Mouse (Mus musculus): ENCODE data around the gene Zswim5. TPM values are rescaled to one million over a fixed set of nuclear protein-coding genes. Genes with fewer than 3 reads are reported as not detected.

The Zswim5 gene
- polyA plus RNA-seq, 1 experiment from 2014 or later = 1.2 TPM

GRCm38 (mm10) chr4:116951642-116952041 lies 74.5 kb downstream of the Zswim5 start:
- 44% methylated on average over 1 of the region's 1 CpGs for WGBS
- Histone ChIP-seq H3K27me3 (replicated peaks; ENCODE audit: control insufficient read depth, insufficient read depth, low read length) (no peaks in the 10 kb centered on the region), H3K4me1 (ENCODE audit: control insufficient read depth, insufficient read depth, low read length) (no peaks in the 10 kb centered on the region), H3K27ac (ENCODE audit: low read length) (no peak overlapping the region), H3K9me3 (ENCODE audit: control insufficient read depth, low read length) (no peaks in the 10 kb centered on the region), H3K36me3 (ENCODE audit: control insufficient read depth, insufficient read depth, low read length) (no peaks in the 10 kb centered on the region), H3K9ac (ENCODE audit: low read depth, low read length) (no peak overlapping the region), H3K4me3 (ENCODE audit: low read length) (no peak overlapping the region), H3K4me2 (ENCODE audit: low read depth, low read length) (no peak overlapping the region)
- ATAC-seq = no peak

DNA sequence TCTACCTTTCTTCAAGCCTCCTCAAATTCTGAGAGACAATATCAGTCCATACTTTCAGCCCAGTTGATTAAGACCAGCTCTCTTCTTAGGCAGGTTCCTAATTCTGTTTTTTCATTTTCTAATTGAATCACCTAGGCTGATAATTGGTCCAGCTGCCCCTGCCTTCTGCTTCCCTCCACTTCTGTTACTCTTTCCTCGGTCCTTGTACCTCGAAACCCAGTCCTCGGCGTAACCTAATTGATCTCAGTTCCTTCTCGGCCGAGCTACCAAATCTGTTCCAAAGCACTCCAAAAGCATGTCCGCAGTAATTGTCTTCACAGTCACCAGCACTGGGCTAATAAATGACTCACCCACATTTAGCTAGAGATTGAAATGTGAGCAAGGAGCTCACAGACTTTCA lies 77.8 kb downstream of the Zswim5 start:
- H3K9ac ChIP-seq (ENCODE audit: low read depth, low read length) = no peak overlapping the region
- no peaks in the 10 kb centered on the region for H3K36me3 ChIP-seq (ENCODE audit: control insufficient read depth, insufficient read depth, low read length)
- H3K27ac ChIP-seq (ENCODE audit: low read length) = no peak overlapping the region
- H3K4me1 ChIP-seq (ENCODE audit: control insufficient read depth, insufficient read depth, low read length) = no peaks in the 10 kb centered on the region
- WGBS = 87% methylated on average over 7 of the region's 7 CpGs
- no peaks in the 10 kb centered on the region for H3K9me3 ChIP-seq (ENCODE audit: control insufficient read depth, low read length)
- H3K27me3 ChIP-seq (replicated peaks; ENCODE audit: control insufficient read depth, insufficient read depth, low read length) = no peaks in the 10 kb centered on the region
- no peak for ATAC-seq
- H3K4me3 ChIP-seq (ENCODE audit: low read length) = no peak overlapping the region
- no peak overlapping the region for H3K4me2 ChIP-seq (ENCODE audit: low read depth, low read length)

- no peaks in the 10 kb centered on the region for H3K4me1 ChIP-seq (ENCODE audit: control insufficient read depth, insufficient read depth, low read length)
These were observed 99.3 kb downstream of the Zswim5 start for GRCm38 (mm10) chr4:116976503-116976902.

DNA sequence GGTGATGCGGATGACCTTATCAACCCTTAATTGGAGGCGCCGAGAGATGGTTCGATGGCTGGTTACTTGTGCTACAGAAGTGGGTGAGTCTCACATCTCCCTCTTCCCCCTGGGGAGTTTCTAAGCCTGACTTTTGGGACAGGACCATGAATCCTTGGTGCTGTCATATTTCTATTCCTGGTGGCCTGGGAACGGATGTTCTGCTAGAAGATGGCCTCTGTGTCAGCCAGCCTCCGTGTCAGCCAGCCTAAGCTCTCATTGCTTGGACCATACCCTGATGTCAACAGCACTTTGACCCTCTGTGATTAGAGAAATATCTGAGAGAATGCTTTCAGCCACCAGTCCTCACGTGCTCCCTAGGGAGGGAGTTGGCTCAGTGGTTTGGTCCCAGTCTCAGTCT lies 108.5 kb downstream of the Zswim5 start:
- Histone ChIP-seq H3K4me3 (ENCODE audit: low read length) (no peak overlapping the region), H3K9ac (ENCODE audit: low read depth, low read length) (no peak overlapping the region), H3K4me1 (ENCODE audit: control insufficient read depth, insufficient read depth, low read length) (no peaks in the 10 kb centered on the region), H3K27ac (ENCODE audit: low read length) (no peak overlapping the region), H3K36me3 (ENCODE audit: control insufficient read depth, insufficient read depth, low read length) (peaks cover 2% of the 10 kb centered on the region; the same call in 1 of the 2 replicates), H3K27me3 (replicated peaks; ENCODE audit: control insufficient read depth, insufficient read depth, low read length) (no peaks in the 10 kb centered on the region), H3K4me2 (ENCODE audit: low read depth, low read length) (no peak overlapping the region), H3K9me3 (ENCODE audit: control insufficient read depth, low read length) (no peaks in the 10 kb centered on the region)
- ATAC-seq = no peak
- 84% methylated on average over 7 of the region's 7 CpGs for WGBS

More at GRCm38 (mm10) chr4:116976503-116976902, 99.3 kb downstream of the Zswim5 start:
- H3K36me3 ChIP-seq (ENCODE audit: control insufficient read depth, insufficient read depth, low read length) = no peaks in the 10 kb centered on the region
- H3K4me3 ChIP-seq (ENCODE audit: low read length) = no peak overlapping the region
- no peak overlapping the region for H3K9ac ChIP-seq (ENCODE audit: low read depth, low read length)
- H3K4me2 ChIP-seq (ENCODE audit: low read depth, low read length) = no peak overlapping the region
- no peak for ATAC-seq
- H3K27ac ChIP-seq (ENCODE audit: low read length) = no peak overlapping the region
- 72% methylated on average over 2 of the region's 2 CpGs for WGBS
- H3K9me3 ChIP-seq (ENCODE audit: control insufficient read depth, low read length) = no peaks in the 10 kb centered on the region
- no peaks in the 10 kb centered on the region for H3K27me3 ChIP-seq (replicated peaks; ENCODE audit: control insufficient read depth, insufficient read depth, low read length)

DNA sequence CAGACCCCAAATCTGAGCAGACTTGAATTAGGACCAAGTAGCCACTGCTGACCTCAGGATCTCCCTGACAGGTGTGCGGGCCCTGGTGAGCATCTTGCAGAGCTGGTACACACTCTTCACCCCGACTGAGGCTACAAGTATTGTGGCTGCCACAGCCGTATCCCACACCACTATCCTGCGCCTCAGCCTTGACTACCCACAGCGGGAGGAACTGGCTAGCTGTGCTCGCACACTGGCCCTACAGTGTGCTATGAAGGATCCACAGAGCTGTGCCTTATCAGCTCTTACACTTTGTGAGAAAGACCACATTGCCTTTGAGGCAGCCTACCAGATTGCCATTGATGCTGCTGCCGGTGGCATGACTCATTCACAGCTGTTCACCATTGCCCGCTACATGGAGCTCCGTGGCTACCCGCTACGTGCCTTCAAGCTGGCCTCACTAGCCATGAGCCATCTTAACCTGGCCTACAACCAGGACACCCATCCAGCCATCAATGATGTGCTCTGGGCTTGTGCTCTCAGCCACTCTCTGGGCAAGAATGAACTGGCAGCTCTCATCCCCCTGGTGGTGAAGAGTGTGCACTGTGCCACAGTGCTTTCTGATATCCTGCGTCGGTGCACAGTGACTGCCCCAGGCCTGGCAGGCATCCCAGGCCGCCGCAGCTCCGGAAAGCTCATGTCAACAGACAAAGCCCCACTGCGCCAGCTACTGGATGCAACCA lies 109.4 kb downstream of the Zswim5 start:
- H3K4me2 ChIP-seq (ENCODE audit: low read depth, low read length) = no peak overlapping the region
- WGBS = 65% methylated on average over 17 of the region's 17 CpGs
- H3K4me1 ChIP-seq (ENCODE audit: control insufficient read depth, insufficient read depth, low read length) = no peaks in the 10 kb centered on the region
- no peak overlapping the region for H3K4me3 ChIP-seq (ENCODE audit: low read length)
- H3K9ac ChIP-seq (ENCODE audit: low read depth, low read length) = no peak overlapping the region
- H3K9me3 ChIP-seq (ENCODE audit: control insufficient read depth, low read length) = no peaks in the 10 kb centered on the region
- H3K27ac ChIP-seq (ENCODE audit: low read length) = no peak overlapping the region
- peaks cover 2% of the 10 kb centered on the region; the same call in 1 of the 2 replicates for H3K36me3 ChIP-seq (ENCODE audit: control insufficient read depth, insufficient read depth, low read length)
- peak; percentile 56 for ATAC-seq
- no peaks in the 10 kb centered on the region for H3K27me3 ChIP-seq (replicated peaks; ENCODE audit: control insufficient read depth, insufficient read depth, low read length)

- peaks cover 2% of the 10 kb centered on the region; the same call in 1 of the 2 replicates for H3K36me3 ChIP-seq (ENCODE audit: control insufficient read depth, insufficient read depth, low read length)
- H3K9me3 ChIP-seq (ENCODE audit: control insufficient read depth, low read length) = no peaks in the 10 kb centered on the region
- no peaks in the 10 kb centered on the region for H3K4me1 ChIP-seq (ENCODE audit: control insufficient read depth, insufficient read depth, low read length)
- no peak overlapping the region for H3K9ac ChIP-seq (ENCODE audit: low read depth, low read length)
- no peak overlapping the region for H3K27ac ChIP-seq (ENCODE audit: low read length)
- WGBS = 74% methylated on average over 5 of the region's 5 CpGs
- ATAC-seq = no peak
- H3K27me3 ChIP-seq (replicated peaks; ENCODE audit: control insufficient read depth, insufficient read depth, low read length) = no peaks in the 10 kb centered on the region
- H3K4me2 ChIP-seq (ENCODE audit: low read depth, low read length) = no peak overlapping the region
- H3K4me3 ChIP-seq (ENCODE audit: low read length) = no peak overlapping the region
These were observed 109.9 kb downstream of the Zswim5 start for GRCm38 (mm10) chr4:116987122-116987456.

GRCm38 (mm10) chr4:116989731-116990130 lies 112.6 kb downstream of the Zswim5 start:
- 76% methylated on average over 6 of the region's 6 CpGs for WGBS
- no peak for ATAC-seq
- H3K27ac ChIP-seq (ENCODE audit: low read length) = no peak overlapping the region
- H3K4me1 ChIP-seq (ENCODE audit: control insufficient read depth, insufficient read depth, low read length) = peaks cover 10% of the 10 kb centered on the region
- no peak overlapping the region for H3K9ac ChIP-seq (ENCODE audit: low read depth, low read length)
- H3K9me3 ChIP-seq (ENCODE audit: control insufficient read depth, low read length) = no peaks in the 10 kb centered on the region
- no peak overlapping the region for H3K4me3 ChIP-seq (ENCODE audit: low read length)
- H3K4me2 ChIP-seq (ENCODE audit: low read depth, low read length) = no peak overlapping the region
- H3K27me3 ChIP-seq (replicated peaks; ENCODE audit: control insufficient read depth, insufficient read depth, low read length) = no peaks in the 10 kb centered on the region
- peaks cover 2% of the 10 kb centered on the region; the same call in 1 of the 2 replicates for H3K36me3 ChIP-seq (ENCODE audit: control insufficient read depth, insufficient read depth, low read length)

GRCm38 (mm10) chr4:116991366-116991765 lies 114.2 kb downstream of the Zswim5 start:
- H3K27me3 ChIP-seq (replicated peaks; ENCODE audit: control insufficient read depth, insufficient read depth, low read length) = no peaks in the 10 kb centered on the region
- no peaks in the 10 kb centered on the region for H3K9me3 ChIP-seq (ENCODE audit: control insufficient read depth, low read length)
- peaks cover 2% of the 10 kb centered on the region; the same call in 1 of the 2 replicates for H3K36me3 ChIP-seq (ENCODE audit: control insufficient read depth, insufficient read depth, low read length)
- WGBS = 11% methylated on average over 7 of the region's 7 CpGs
- no peak overlapping the region for H3K27ac ChIP-seq (ENCODE audit: low read length)
- no peak overlapping the region for H3K4me3 ChIP-seq (ENCODE audit: low read length)
- no peak overlapping the region for H3K9ac ChIP-seq (ENCODE audit: low read depth, low read length)
- peaks cover 18% of the 10 kb centered on the region for H3K4me1 ChIP-seq (ENCODE audit: control insufficient read depth, insufficient read depth, low read length)
- ATAC-seq = no peak
- no peak overlapping the region for H3K4me2 ChIP-seq (ENCODE audit: low read depth, low read length)

GRCm38 (mm10) chr4:116993672-116994621 lies 116.8 kb downstream of the Zswim5 start, which contains the start of gene Urod:
Gene Urod (minus strand): TSS chr4:116994413.
- H3K4me3 ChIP-seq (ENCODE audit: low read length) = peak within 1 kb of the TSS; percentile 97
- H3K4me2 ChIP-seq (ENCODE audit: low read depth, low read length) = peak within 1 kb of the TSS; percentile 92
- under 1% methylated on average over 38 of the region's 38 CpGs for WGBS
- H3K9me3 ChIP-seq (ENCODE audit: control insufficient read depth, low read length) = no peaks in the 10 kb centered on the region
- H3K27me3 ChIP-seq (replicated peaks; ENCODE audit: control insufficient read depth, insufficient read depth, low read length) = no peaks in the 10 kb centered on the region
- ATAC-seq = peak; percentile 87
- H3K36me3 ChIP-seq (ENCODE audit: control insufficient read depth, insufficient read depth, low read length) = peaks cover 1% of the 10 kb centered on the region; the same call in 1 of the 2 replicates
- H3K4me1 ChIP-seq (ENCODE audit: control insufficient read depth, insufficient read depth, low read length) = peaks cover 18% of the 10 kb centered on the region
- H3K9ac ChIP-seq (ENCODE audit: low read depth, low read length) = peak within 1 kb of the TSS; percentile 89
- H3K27ac ChIP-seq (ENCODE audit: low read length) = peak within 1 kb of the TSS; percentile 90
